ENCODE assay signal across 9 mouse cellular contexts in the genomic region with DNA sequence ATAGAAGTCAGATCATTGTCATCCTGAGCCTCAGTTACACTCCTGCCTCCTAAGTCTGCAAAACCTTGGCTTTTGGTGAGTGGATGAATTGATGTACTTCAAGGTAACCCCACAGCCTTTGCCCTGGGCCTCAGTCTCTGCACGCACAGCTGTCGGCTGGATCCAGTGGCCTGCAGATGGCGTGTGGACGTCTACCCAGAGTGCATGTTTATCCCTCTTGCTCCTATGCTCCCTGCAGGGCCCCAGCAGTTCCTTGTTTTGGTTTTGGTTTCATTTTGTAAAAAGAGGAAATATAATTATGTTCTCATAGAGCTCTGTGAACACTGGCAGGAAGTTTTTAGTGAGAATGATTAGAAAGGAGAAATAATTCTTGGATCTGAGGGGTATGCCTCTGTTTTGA. TPM values are rescaled to one million over a fixed set of nuclear protein-coding genes. Genes with fewer than 3 reads are reported as not detected.
DNase-seq lines count a peak whose midpoint lies in the region; ATAC-seq and TF ChIP-seq lines count a peak whose summit lies in the region.
"Had no signal": no experiment of that assay in that cellular context is flagged by ENCODE, and none has a peak within 500 bp of the region (broad histone marks: within the 10 kb centered on the region; RNA-seq: fewer than 3 reads in every experiment).

No protein-coding gene starts in this region.

- peak overlapping the region; percentile 33; the same call in 1 of the 2 replicates for H3K9ac ChIP-seq in intestine, embryonic 16.5 days (ENCODE audit: low read depth, low read length)
- no peak overlapping the region for H3K9ac ChIP-seq in lung, embryonic 15.5 days
- H3K9ac ChIP-seq in stomach, postnatal 0 days (ENCODE audit: low read length) = no peak overlapping the region
- H3K9ac ChIP-seq in neural tube, embryonic 15.5 days (replicated peaks) = no peak overlapping the region
- H3K9ac ChIP-seq: midbrain, embryonic 12.5 days had no signal

- no peaks in the 10 kb centered on the region for H3K36me3 ChIP-seq in embryonic facial prominence, embryonic 10.5 days (replicated peaks)
- no peaks in the 10 kb centered on the region for H3K36me3 ChIP-seq in intestine, embryonic 16.5 days (ENCODE audit: control insufficient read depth, insufficient read depth, low read length)
- no peaks in the 10 kb centered on the region for H3K36me3 ChIP-seq in lung, embryonic 15.5 days
- no peaks in the 10 kb centered on the region for H3K36me3 ChIP-seq in stomach, postnatal 0 days (ENCODE audit: control insufficient read depth, insufficient read depth, low read length)
- no peaks in the 10 kb centered on the region; the same call in 1 of the 2 replicates for H3K36me3 ChIP-seq in neural tube, embryonic 15.5 days
- H3K36me3 ChIP-seq: midbrain, embryonic 12.5 days had no signal

- TF ChIP-seq CTCF in stomach, postnatal 0 days (IDR thresholded peaks at IDR 0.05; ENCODE audit: low read depth) = peak; percentile 80

- no peaks in the 10 kb centered on the region for H3K27me3 ChIP-seq in embryonic facial prominence, embryonic 10.5 days (replicated peaks; ENCODE audit: low read depth, poor library complexity, severe bottlenecking)
- H3K27me3 ChIP-seq in intestine, embryonic 16.5 days (replicated peaks; ENCODE audit: control insufficient read depth, insufficient read depth, low read length) = no peaks in the 10 kb centered on the region
- H3K27me3 ChIP-seq in lung, embryonic 15.5 days = no peaks in the 10 kb centered on the region
- H3K27me3 ChIP-seq in stomach, postnatal 0 days (ENCODE audit: control insufficient read depth, insufficient read depth, low read length) = no peaks in the 10 kb centered on the region
- H3K27me3 ChIP-seq in neural tube, embryonic 15.5 days (replicated peaks) = no peaks in the 10 kb centered on the region
- H3K27me3 ChIP-seq: midbrain, embryonic 12.5 days had no signal

- no peak for TF ChIP-seq EP300 in stomach, postnatal 0 days (optimal IDR thresholded peaks at IDR 0.05)

- no peaks in the 10 kb centered on the region for H3K9me3 ChIP-seq in embryonic facial prominence, embryonic 10.5 days
- H3K9me3 ChIP-seq in intestine, embryonic 16.5 days (ENCODE audit: control insufficient read depth, low read length) = no peaks in the 10 kb centered on the region
- H3K9me3 ChIP-seq in lung, embryonic 15.5 days = no peaks in the 10 kb centered on the region
- H3K9me3 ChIP-seq in stomach, postnatal 0 days (ENCODE audit: control insufficient read depth, low read length) = no peaks in the 10 kb centered on the region
- no peaks in the 10 kb centered on the region for H3K9me3 ChIP-seq in neural tube, embryonic 15.5 days (replicated peaks)
- H3K9me3 ChIP-seq: midbrain, embryonic 12.5 days had no signal

- DNase-seq in urinary bladder, postnatal 14 days (ENCODE audit: low spot score) = peak; percentile 60
- DNase-seq in urinary bladder, postnatal 25 days (ENCODE audit: low spot score) = no peak
- DNase-seq in embryonic facial prominence, embryonic 10.5 days (ENCODE audit: low spot score) = peak; percentile 32
- peak; percentile 80 for DNase-seq in stomach, postnatal 0 days (ENCODE audit: low spot score)
- DNase-seq in urinary bladder, postnatal 4 days (ENCODE audit: low spot score in 2 of 2) = no peak

- 57% methylated on average over 4 of the region's 4 CpGs for WGBS in embryonic facial prominence, embryonic 10.5 days
- 11% methylated on average over 4 of the region's 4 CpGs for WGBS in intestine, embryonic 16.5 days
- WGBS in lung, embryonic 15.5 days = 12% methylated on average over 4 of the region's 4 CpGs
- 11% methylated on average over 4 of the region's 4 CpGs for WGBS in stomach, postnatal 0 days
- 57% methylated on average over 4 of the region's 4 CpGs for WGBS in neural tube, embryonic 15.5 days

- H3K27ac ChIP-seq in embryonic facial prominence, embryonic 10.5 days (replicated peaks) = no peak overlapping the region
- 0 out of 2 replicates have a peak overlapping the region, but pooled peaks have one; percentile 70 for H3K27ac ChIP-seq in intestine, embryonic 16.5 days (ENCODE audit: low read length)
- H3K27ac ChIP-seq in lung, embryonic 15.5 days = peak overlapping the region; percentile 46; the same call in 1 of the 2 replicates
- peak overlapping the region; percentile 19; the same call in 1 of the 2 replicates for H3K27ac ChIP-seq in stomach, postnatal 0 days (replicated peaks)
- no peak overlapping the region for H3K27ac ChIP-seq in neural tube, embryonic 15.5 days (replicated peaks)
- H3K27ac ChIP-seq: midbrain, embryonic 12.5 days had no signal

- H3K4me2 ChIP-seq in intestine, embryonic 16.5 days (ENCODE audit: low read depth, low read length) = no peak overlapping the region
- no peak overlapping the region for H3K4me2 ChIP-seq in lung, embryonic 15.5 days
- H3K4me2 ChIP-seq in stomach, postnatal 0 days (replicated peaks; ENCODE audit: low read depth) = no peak overlapping the region
- H3K4me2 ChIP-seq in neural tube, embryonic 15.5 days = no peak overlapping the region
- H3K4me2 ChIP-seq: midbrain, embryonic 12.5 days had no signal

- peak; percentile 92 for ATAC-seq in intestine, embryonic 16.5 days
- peak; percentile 80; the same call in 1 of the 2 replicates for ATAC-seq in lung, embryonic 15.5 days (ENCODE audit: borderline replicate concordance, extremely low read depth, low FRiP score, low TSS enrichment)
- peak; percentile 88 for ATAC-seq in stomach, postnatal 0 days (ENCODE audit: low FRiP score, low TSS enrichment)
- no peak for ATAC-seq in neural tube, embryonic 15.5 days (ENCODE audit: low FRiP score)

- no peaks in the 10 kb centered on the region for H3K4me1 ChIP-seq in embryonic facial prominence, embryonic 10.5 days
- H3K4me1 ChIP-seq in intestine, embryonic 16.5 days (ENCODE audit: control insufficient read depth, insufficient read depth, low read length) = peaks cover 13% of the 10 kb centered on the region
- 0 out of 2 replicates have a peak, but pooled peaks cover 2% of the 10 kb centered on the region for H3K4me1 ChIP-seq in lung, embryonic 15.5 days
- H3K4me1 ChIP-seq in stomach, postnatal 0 days (replicated peaks; ENCODE audit: control insufficient read depth, insufficient read depth) = no peaks in the 10 kb centered on the region
- H3K4me1 ChIP-seq in neural tube, embryonic 15.5 days = peaks cover 14% of the 10 kb centered on the region
- H3K4me1 ChIP-seq: midbrain, embryonic 12.5 days had no signal

- H3K4me3 ChIP-seq in embryonic facial prominence, embryonic 10.5 days = no peak overlapping the region
- no peak overlapping the region for H3K4me3 ChIP-seq in intestine, embryonic 16.5 days (ENCODE audit: low read length)
- H3K4me3 ChIP-seq in lung, embryonic 15.5 days = no peak overlapping the region
- H3K4me3 ChIP-seq in stomach, postnatal 0 days (ENCODE audit: low read depth, low read length) = no peak overlapping the region
- H3K4me3 ChIP-seq in neural tube, embryonic 15.5 days (replicated peaks) = no peak overlapping the region
- H3K4me3 ChIP-seq: midbrain, embryonic 12.5 days had no signal

RNA-seq across cellular contexts. Expression of gene Dnmt3a, which starts 46.4 kb away (rescaled TPM):
- polyA plus RNA-seq in embryonic facial prominence, embryonic 10.5 days (2016; fragmentation: Nextera tagmentation; extraction: Ambion mirVana) = 160 and 179 TPM in 2 replicates
- polyA plus RNA-seq in intestine, embryonic 16.5 days (2015; fragmentation: Nextera tagmentation; extraction: Ambion mirVana) = 52.8 and 53.8 TPM in 2 replicates
- polyA plus RNA-seq in lung, embryonic 15.5 days (2015; fragmentation: Nextera tagmentation; extraction: Ambion mirVana) = 144 and 151 TPM in 2 replicates
- polyA plus RNA-seq in stomach, postnatal 0 days (2015; fragmentation: Nextera tagmentation; extraction: Ambion mirVana) = 29.7 and 44.0 TPM in 2 replicates
- polyA plus RNA-seq in neural tube, embryonic 15.5 days (2015; fragmentation: Nextera tagmentation; extraction: Ambion mirVana) = 116 and 134 TPM in 2 replicates

Comparison
In these comparisons a context has a peak if more than half of its experiments do, and no peak if none do; other contexts are left out.
1. DNase-seq: peak in urinary bladder, postnatal 14 days (single experiment), embryonic facial prominence, embryonic 10.5 days (single experiment) and stomach, postnatal 0 days (single experiment); none in urinary bladder, postnatal 25 days (single experiment) and urinary bladder, postnatal 4 days (0 of 2).
2. H3K27ac ChIP-seq: peak in intestine, embryonic 16.5 days (single experiment), lung, embryonic 15.5 days (single experiment) and stomach, postnatal 0 days (single experiment); none in embryonic facial prominence, embryonic 10.5 days (single experiment) and neural tube, embryonic 15.5 days (single experiment).